Mouse (Mus musculus): ENCODE measurements around the gene Slc4a1ap. TPM values are rescaled to one million over a fixed set of nuclear protein-coding genes. Genes with fewer than 3 reads are reported as not detected.
"Not testable (repeated sequence)": the region's sequence is repeated elsewhere in the genome, so short reads cannot be mapped to it uniquely, and the experiment has no call there.

Slc4a1ap gene
- polyA plus RNA-seq, 1 experiment from 2014 or later, result 32.5 TPM

- H3K9me3 ChIP-seq (replicated peaks; ENCODE audit: control insufficient read depth, low read length, poor library complexity, severe bottlenecking), result no peaks in the 10 kb centered on the region
- H3K36me3 ChIP-seq (ENCODE audit: control insufficient read depth, insufficient read depth, low read length), result no peaks in the 10 kb centered on the region
- H3K9ac ChIP-seq (ENCODE audit: low read depth, low read length), result no peak overlapping the region
- H3K27me3 ChIP-seq (ENCODE audit: control insufficient read depth, insufficient read depth, low read depth, low read length), result no peaks in the 10 kb centered on the region
- no peak overlapping the region for H3K4me3 ChIP-seq (ENCODE audit: low read depth, low read length)
- no peak for ATAC-seq
- H3K27ac ChIP-seq (ENCODE audit: low read length), result no peak overlapping the region
- WGBS, result 86% methylated on average over 6 of the region's 6 CpGs
- H3K4me1 ChIP-seq (ENCODE audit: control insufficient read depth, insufficient read depth, low read length), result no peaks in the 10 kb centered on the region
- no peak overlapping the region for H3K4me2 ChIP-seq (ENCODE audit: low read length)
These were observed 54.5 kb downstream of the Slc4a1ap start for GRCm38 (mm10) chr5:31581263-31581662.

- H3K9me3 ChIP-seq (replicated peaks; ENCODE audit: control insufficient read depth, low read length, poor library complexity, severe bottlenecking), result no peaks in the 10 kb centered on the region
- 75% methylated on average over 3 of the region's 3 CpGs for WGBS
- no peak for ATAC-seq
- H3K4me1 ChIP-seq (ENCODE audit: control insufficient read depth, insufficient read depth, low read length), result no peaks in the 10 kb centered on the region
- H3K27me3 ChIP-seq (ENCODE audit: control insufficient read depth, insufficient read depth, low read depth, low read length), result no peaks in the 10 kb centered on the region
- no peak overlapping the region for H3K4me3 ChIP-seq (ENCODE audit: low read depth, low read length)
- no peaks in the 10 kb centered on the region for H3K36me3 ChIP-seq (ENCODE audit: control insufficient read depth, insufficient read depth, low read length)
- no peak overlapping the region for H3K4me2 ChIP-seq (ENCODE audit: low read length)
- H3K27ac ChIP-seq (ENCODE audit: low read length), result no peak overlapping the region
- H3K9ac ChIP-seq (ENCODE audit: low read depth, low read length), result no peak overlapping the region
These were observed 55.1 kb downstream of the Slc4a1ap start for GRCm38 (mm10) chr5:31581932-31582331.

DNA sequence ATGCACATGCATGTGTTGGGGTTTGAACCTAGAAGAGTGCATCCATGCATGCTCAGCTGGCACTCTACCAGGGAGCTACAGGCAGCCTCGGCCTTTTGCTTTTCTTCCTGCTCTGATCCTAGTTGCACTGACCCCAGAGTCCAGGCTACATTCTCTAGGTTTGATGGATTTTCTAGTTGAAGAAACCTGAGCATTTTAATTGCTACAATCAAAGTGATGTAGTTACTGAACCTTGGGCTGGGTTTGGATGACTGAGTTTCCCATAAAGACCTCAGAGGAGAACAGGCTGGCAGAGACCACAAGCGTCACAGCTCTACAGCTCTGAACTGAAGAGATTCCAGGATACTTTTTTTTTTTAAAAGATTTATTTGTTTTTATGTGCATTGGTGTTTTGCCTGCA, 56.5 kb downstream of the Slc4a1ap start:
- no peaks in the 10 kb centered on the region for H3K4me1 ChIP-seq (ENCODE audit: control insufficient read depth, insufficient read depth, low read length)
- no peak overlapping the region for H3K9ac ChIP-seq (ENCODE audit: low read depth, low read length)
- no peaks in the 10 kb centered on the region for H3K36me3 ChIP-seq (ENCODE audit: control insufficient read depth, insufficient read depth, low read length)
- no peaks in the 10 kb centered on the region for H3K27me3 ChIP-seq (ENCODE audit: control insufficient read depth, insufficient read depth, low read depth, low read length)
- no peak overlapping the region for H3K4me2 ChIP-seq (ENCODE audit: low read length)
- H3K9me3 ChIP-seq (replicated peaks; ENCODE audit: control insufficient read depth, low read length, poor library complexity, severe bottlenecking), result no peaks in the 10 kb centered on the region
- ATAC-seq, result no peak
- H3K27ac ChIP-seq (ENCODE audit: low read length), result no peak overlapping the region
- 69% methylated on average over 2 of the region's 2 CpGs for WGBS
- no peak overlapping the region for H3K4me3 ChIP-seq (ENCODE audit: low read depth, low read length)

DNA sequence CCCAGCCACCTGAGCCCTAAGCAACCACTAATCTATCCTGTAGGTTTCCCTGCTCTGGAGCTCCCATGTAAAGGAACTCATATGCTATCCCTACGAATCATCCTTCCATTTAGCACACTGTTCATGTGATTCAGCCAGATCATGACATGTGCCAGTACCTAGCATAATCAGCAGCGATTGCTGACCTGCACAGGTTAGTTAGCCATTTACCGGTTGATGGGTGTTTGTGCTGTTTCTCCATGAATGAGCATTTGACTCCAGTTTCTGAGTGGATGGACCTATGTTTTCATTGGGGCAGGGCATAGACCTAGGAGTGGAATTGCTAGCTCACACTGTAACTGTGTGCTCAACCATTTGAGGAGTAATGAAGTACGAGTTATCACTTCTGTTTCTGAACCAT, 58.7 kb downstream of the Slc4a1ap start:
- no peaks in the 10 kb centered on the region for H3K27me3 ChIP-seq (ENCODE audit: control insufficient read depth, insufficient read depth, low read depth, low read length)
- H3K9me3 ChIP-seq (replicated peaks; ENCODE audit: control insufficient read depth, low read length, poor library complexity, severe bottlenecking), result no peaks in the 10 kb centered on the region
- no peak overlapping the region for H3K4me2 ChIP-seq (ENCODE audit: low read length)
- WGBS, result 92% methylated on average over 4 of the region's 4 CpGs
- no peaks in the 10 kb centered on the region for H3K4me1 ChIP-seq (ENCODE audit: control insufficient read depth, insufficient read depth, low read length)
- H3K36me3 ChIP-seq (ENCODE audit: control insufficient read depth, insufficient read depth, low read length), result no peaks in the 10 kb centered on the region
- no peak overlapping the region for H3K4me3 ChIP-seq (ENCODE audit: low read depth, low read length)
- ATAC-seq, result no peak
- H3K9ac ChIP-seq (ENCODE audit: low read depth, low read length), result no peak overlapping the region
- H3K27ac ChIP-seq (ENCODE audit: low read length), result no peak overlapping the region

- H3K9ac ChIP-seq (ENCODE audit: low read depth, low read length), result no peak overlapping the region
- H3K36me3 ChIP-seq (ENCODE audit: control insufficient read depth, insufficient read depth, low read length), result no peaks in the 10 kb centered on the region
- H3K27me3 ChIP-seq (ENCODE audit: control insufficient read depth, insufficient read depth, low read depth, low read length), result no peaks in the 10 kb centered on the region
- no peaks in the 10 kb centered on the region for H3K9me3 ChIP-seq (replicated peaks; ENCODE audit: control insufficient read depth, low read length, poor library complexity, severe bottlenecking)
- ATAC-seq, result no peak
- no peak overlapping the region for H3K27ac ChIP-seq (ENCODE audit: low read length)
- WGBS, result 77% methylated on average over 2 of the region's 2 CpGs
- no peaks in the 10 kb centered on the region for H3K4me1 ChIP-seq (ENCODE audit: control insufficient read depth, insufficient read depth, low read length)
- H3K4me3 ChIP-seq (ENCODE audit: low read depth, low read length), result no peak overlapping the region
- H3K4me2 ChIP-seq (ENCODE audit: low read length), result no peak overlapping the region
These were observed 61.2 kb downstream of the Slc4a1ap start for GRCm38 (mm10) chr5:31588016-31588415.

DNA sequence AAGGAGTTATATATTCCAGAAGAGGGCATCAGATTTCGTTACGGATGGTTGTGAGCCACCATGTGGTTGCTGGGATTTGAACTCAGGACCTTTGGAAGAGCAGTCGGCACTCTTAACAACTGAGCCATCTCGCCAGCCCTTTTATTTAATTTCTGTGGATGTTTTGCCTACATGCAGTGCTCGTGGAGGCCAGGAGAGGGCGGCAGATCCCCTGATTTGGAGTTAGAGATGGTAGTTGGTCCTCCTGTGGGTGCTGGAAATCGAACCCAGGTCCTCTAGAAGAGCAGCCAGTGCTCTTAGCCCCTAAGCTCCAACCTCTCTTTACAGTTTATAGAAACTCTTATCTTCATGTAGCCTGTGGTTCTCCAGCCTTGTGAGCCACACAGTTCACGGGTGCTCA, 61.9 kb downstream of the Slc4a1ap start:
- not testable (repeated sequence) for ATAC-seq; H3K36me3 ChIP-seq (ENCODE audit: control insufficient read depth, insufficient read depth, low read length); H3K27ac ChIP-seq (ENCODE audit: low read length); H3K4me3 ChIP-seq (ENCODE audit: low read depth, low read length); H3K4me2 ChIP-seq (ENCODE audit: low read length); H3K27me3 ChIP-seq (ENCODE audit: control insufficient read depth, insufficient read depth, low read depth, low read length); H3K9ac ChIP-seq (ENCODE audit: low read depth, low read length); H3K9me3 ChIP-seq (replicated peaks; ENCODE audit: control insufficient read depth, low read length, poor library complexity, severe bottlenecking); H3K4me1 ChIP-seq (ENCODE audit: control insufficient read depth, insufficient read depth, low read length)
- WGBS, result 82% methylated on average over 8 of the region's 8 CpGs

- ATAC-seq, result no peak
- Histone ChIP-seq H3K9ac (ENCODE audit: low read depth, low read length) (no peak overlapping the region), H3K4me1 (ENCODE audit: control insufficient read depth, insufficient read depth, low read length) (no peaks in the 10 kb centered on the region), H3K4me3 (ENCODE audit: low read depth, low read length) (no peak overlapping the region), H3K27me3 (ENCODE audit: control insufficient read depth, insufficient read depth, low read depth, low read length) (no peaks in the 10 kb centered on the region), H3K4me2 (ENCODE audit: low read length) (no peak overlapping the region), H3K36me3 (ENCODE audit: control insufficient read depth, insufficient read depth, low read length) (no peaks in the 10 kb centered on the region), H3K9me3 (replicated peaks; ENCODE audit: control insufficient read depth, low read length, poor library complexity, severe bottlenecking) (no peaks in the 10 kb centered on the region), H3K27ac (ENCODE audit: low read length) (no peak overlapping the region)
- 69% methylated on average over 14 of the region's 14 CpGs for WGBS
These were observed 63.0 kb downstream of the Slc4a1ap start for GRCm38 (mm10) chr5:31589711-31590319.

DNA sequence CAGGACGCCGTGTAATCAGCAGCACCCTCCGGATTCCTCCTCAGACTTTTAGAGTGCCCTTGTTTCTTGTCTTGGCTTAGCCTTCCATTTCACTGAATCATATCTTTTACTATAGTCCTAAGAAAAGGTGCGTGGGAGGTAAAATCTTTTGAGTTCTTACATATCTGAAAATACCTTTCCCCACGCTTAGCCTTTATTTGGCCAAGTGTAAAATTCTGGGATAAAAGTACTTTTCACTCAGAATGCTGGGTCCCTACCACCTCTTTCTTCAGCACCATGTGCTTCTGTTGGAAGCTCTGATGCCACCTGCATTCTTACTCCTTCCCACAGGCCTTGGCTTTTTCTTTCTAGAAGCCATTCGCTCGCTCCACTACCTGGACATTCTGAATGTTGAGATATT, 64.3 kb downstream of the Slc4a1ap start:
- Histone ChIP-seq H3K4me1 (ENCODE audit: control insufficient read depth, insufficient read depth, low read length) (peaks cover 4% of the 10 kb centered on the region), H3K4me3 (ENCODE audit: low read depth, low read length) (no peak overlapping the region), H3K27me3 (ENCODE audit: control insufficient read depth, insufficient read depth, low read depth, low read length) (no peaks in the 10 kb centered on the region), H3K27ac (ENCODE audit: low read length) (no peak overlapping the region), H3K9me3 (replicated peaks; ENCODE audit: control insufficient read depth, low read length, poor library complexity, severe bottlenecking) (no peaks in the 10 kb centered on the region), H3K36me3 (ENCODE audit: control insufficient read depth, insufficient read depth, low read length) (no peaks in the 10 kb centered on the region), H3K4me2 (ENCODE audit: low read length) (no peak overlapping the region), H3K9ac (ENCODE audit: low read depth, low read length) (no peak overlapping the region)
- 95% methylated on average over 7 of the region's 7 CpGs for WGBS
- ATAC-seq, result no peak

- ATAC-seq, result no peak
- Histone ChIP-seq H3K4me1 (ENCODE audit: control insufficient read depth, insufficient read depth, low read length) (peaks cover 15% of the 10 kb centered on the region), H3K36me3 (ENCODE audit: control insufficient read depth, insufficient read depth, low read length) (no peaks in the 10 kb centered on the region), H3K9me3 (replicated peaks; ENCODE audit: control insufficient read depth, low read length, poor library complexity, severe bottlenecking) (no peaks in the 10 kb centered on the region), H3K4me3 (ENCODE audit: low read depth, low read length) (no peak overlapping the region), H3K27me3 (ENCODE audit: control insufficient read depth, insufficient read depth, low read depth, low read length) (peaks cover 3% of the 10 kb centered on the region), H3K4me2 (ENCODE audit: low read length) (no peak overlapping the region; the same call in 1 of the 2 replicates), H3K9ac (ENCODE audit: low read depth, low read length) (no peak overlapping the region), H3K27ac (ENCODE audit: low read length) (no peak overlapping the region)
- 57% methylated on average over 4 of the region's 4 CpGs for WGBS
These were observed 69.1 kb downstream of the Slc4a1ap start for GRCm38 (mm10) chr5:31595868-31596267.
